Mouse (Mus musculus): ENCODE data around the gene Prl7a2. TPM values are rescaled to one million over a fixed set of nuclear protein-coding genes. Genes with fewer than 3 reads are reported as not detected.

Prl7a2 gene
- not detected in 2 replicates for polyA plus RNA-seq (2012; rRNA removed)

DNA sequence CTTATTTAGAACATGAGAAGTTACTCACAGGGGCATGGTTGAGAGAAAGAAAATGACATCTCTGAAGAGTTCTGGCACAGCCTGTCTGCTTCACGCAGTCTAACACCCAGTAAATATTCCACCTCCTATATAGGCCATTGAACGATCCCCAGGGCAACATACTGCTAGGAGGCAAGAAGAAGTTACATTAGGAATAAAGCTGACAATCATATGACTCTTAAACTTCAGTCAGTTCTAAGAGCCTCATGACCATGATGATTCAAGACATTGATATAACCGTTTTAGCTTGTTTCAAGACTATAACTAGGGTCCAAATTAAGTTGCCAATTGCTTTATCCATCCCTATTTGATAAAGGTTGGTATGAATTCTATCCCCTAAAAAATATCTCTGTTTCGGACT lies at the start of gene Prl7a2:
Gene Prl7a2, minus strand, starts transcription at position 101 of the 400 bp plus-strand sequence.
- 81% methylated on average over 4 of the region's 4 CpGs for WGBS
- DNase-seq (ENCODE audit: low read depth, low spot score) = no peak

- 78% methylated on average over 5 of the region's 5 CpGs for WGBS
- DNase-seq (ENCODE audit: low read depth, low spot score) = no peak
These were observed 48.8 kb upstream of the Prl7a2 start, which contains the start of gene Prl7d1 for GRCm38 (mm10) chr13:27716636-27717035. TSS of gene Prl7d1 (minus strand) at chr13:27716736.

DNA sequence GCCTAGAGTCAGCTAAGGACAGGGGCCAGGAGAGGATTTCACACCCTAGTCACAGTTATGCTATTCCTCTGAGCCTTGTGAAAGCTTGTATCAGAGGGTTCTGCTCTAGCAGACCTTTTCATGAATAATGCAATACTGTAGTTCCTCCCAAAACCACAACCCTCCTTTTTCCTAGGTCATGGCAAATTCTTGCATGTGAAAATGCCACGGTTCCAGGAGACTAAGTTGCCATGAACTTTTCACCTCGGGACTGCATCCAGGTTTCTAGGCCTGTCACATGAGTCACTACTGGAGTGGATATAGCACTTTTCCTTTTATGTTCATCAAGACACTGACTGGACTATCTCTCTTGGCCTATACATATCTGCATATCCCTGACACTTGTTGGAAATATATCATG lies 38.7 kb upstream of the Prl7a2 start:
- 52% methylated on average over 2 of the region's 2 CpGs for WGBS
- no peak for DNase-seq (ENCODE audit: low read depth, low spot score)

GRCm38 (mm10) chr13:27660747-27661146 lies 7.1 kb downstream of the Prl7a2 start:
- no peak for DNase-seq (ENCODE audit: low read depth, low spot score)
- 59% methylated on average over 2 of the region's 2 CpGs for WGBS

- 96% methylated on average over 3 of the region's 3 CpGs for WGBS
- DNase-seq (ENCODE audit: low read depth, low spot score) = no peak
These were observed 25.4 kb downstream of the Prl7a2 start, which contains the start of gene Prl7a1 for GRCm38 (mm10) chr13:27642393-27642792. TSS of gene Prl7a1 (minus strand) at chr13:27642493.

DNA sequence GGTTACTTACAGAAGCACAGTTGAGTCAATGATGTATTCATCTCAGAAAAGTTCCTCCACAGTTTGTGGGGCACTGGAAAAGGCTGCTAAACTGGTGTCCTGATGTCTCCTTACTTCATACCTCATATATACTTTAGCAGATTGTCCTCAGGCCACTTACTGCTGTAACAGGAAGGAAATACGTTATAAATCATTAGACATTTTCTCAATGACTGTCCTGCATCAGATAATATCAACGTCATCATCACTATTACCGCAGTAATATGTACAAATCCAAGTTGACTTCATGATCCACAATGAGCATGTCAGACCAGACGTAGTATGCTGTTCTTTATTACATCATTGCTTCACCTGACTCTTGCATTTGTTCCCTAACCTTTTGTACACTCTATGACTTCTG lies 57.4 kb downstream of the Prl7a2 start, which contains the start of gene Prl7b1:
Gene Prl7b1, minus strand, starts transcription at position 101 of the 400 bp plus-strand sequence.
- no peak for DNase-seq (ENCODE audit: low read depth, low spot score)
- 63% methylated on average over 4 of the region's 4 CpGs for WGBS

Other genes starting within 250 kb of the Prl7a2 start
- gene Prl8a6, start 229.3 kb downstream of the Prl7a2 start, polyA plus RNA-seq (2012; rRNA removed) = not detected in 2 replicates
- not detected in 2 replicates for gene Prl8a8, start 154.8 kb downstream of the Prl7a2 start, polyA plus RNA-seq (2012; rRNA removed)
- not detected in 2 replicates for gene Prl8a9, start 103.4 kb downstream of the Prl7a2 start, polyA plus RNA-seq (2012; rRNA removed)
- not detected in 2 replicates for gene Prl8a1, start 85.9 kb downstream of the Prl7a2 start, polyA plus RNA-seq (2012; rRNA removed)
- gene Prl7b1, start 57.5 kb downstream of the Prl7a2 start, polyA plus RNA-seq (2012; rRNA removed) = not detected in 2 replicates
- not detected in 2 replicates for gene Prl7a1, start 25.5 kb downstream of the Prl7a2 start, polyA plus RNA-seq (2012; rRNA removed)
- gene Prl7d1, start 48.7 kb upstream of the Prl7a2 start, polyA plus RNA-seq (2012; rRNA removed) = not detected in 2 replicates
- not detected in 2 replicates for gene Prl7c1, start 112.8 kb upstream of the Prl7a2 start, polyA plus RNA-seq (2012; rRNA removed)
- not detected in 2 replicates for gene Prl2a1, start 133.6 kb upstream of the Prl7a2 start, polyA plus RNA-seq (2012; rRNA removed)
- not detected in 2 replicates for gene Prl2c1, start 181.3 kb upstream of the Prl7a2 start, polyA plus RNA-seq (2012; rRNA removed)